Mouse (Mus musculus): ENCODE results near the gene Tbc1d4.

DNA sequence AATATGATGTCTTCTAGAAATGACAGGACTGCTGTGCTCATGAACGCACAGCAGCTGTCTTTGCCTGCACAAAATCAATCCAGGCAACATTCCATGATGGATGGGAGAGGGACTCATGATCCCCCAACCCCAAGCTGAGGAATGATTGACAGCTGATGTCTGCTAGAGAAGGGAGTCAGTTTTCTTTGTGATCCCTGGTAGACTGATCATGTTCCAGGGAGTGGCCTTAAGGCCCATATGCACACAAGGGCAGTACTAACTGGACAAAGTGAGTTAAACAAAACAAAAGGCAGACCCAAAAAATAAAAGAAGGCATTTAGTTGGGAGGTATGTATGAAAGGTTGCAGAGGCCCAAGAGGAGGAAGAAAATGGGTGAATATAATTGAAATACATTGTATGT, 71.6 kb downstream of the Tbc1d4 start:
- TF ChIP-seq ETS1 (conservative IDR thresholded peaks at IDR 0.05; ENCODE audit: low read depth, low read length), result no peak
- no peak for TF ChIP-seq POLR2A (IDR thresholded peaks at IDR 0.05; ENCODE audit: low read depth, low read length)
- no peak for TF ChIP-seq CTCF (conservative IDR thresholded peaks at IDR 0.05 in 1 of 2, IDR thresholded peaks at IDR 0.05 in 1 of 2; ENCODE audit: low read depth in 2 of 2, low read length in 2 of 2)
- no peak for TF ChIP-seq CHD1 (IDR thresholded peaks at IDR 0.05; ENCODE audit: low read depth, low read length)
- TF ChIP-seq TCF12 (IDR thresholded peaks at IDR 0.05; ENCODE audit: low read depth, low read length), result no peak

All from CH12.LX (cell line).